Mouse (Mus musculus): ENCODE measurements around the gene Mrgpra6. TPM values are rescaled to one million over a fixed set of nuclear protein-coding genes. Genes with fewer than 3 reads are reported as not detected.

The Mrgpra6 gene
- polyA plus RNA-seq, 1 experiment from 2014 or later, result not detected

- Histone ChIP-seq H3K9ac (no peak overlapping the region), H3K27me3 (no peaks in the 10 kb centered on the region), H3K4me1 (no peaks in the 10 kb centered on the region), H3K4me3 (no peak overlapping the region), H3K27ac (no peak overlapping the region), H3K4me2 (replicated peaks) (no peak overlapping the region), H3K36me3 (no peaks in the 10 kb centered on the region), H3K9me3 (replicated peaks) (no peaks in the 10 kb centered on the region)
- ATAC-seq (ENCODE audit: low FRiP score), result no peak
- 70% methylated on average over 12 of the region's 12 CpGs for WGBS
Measured at GRCm38 (mm10) chr7:47146034-47146812, 58.5 kb downstream of the Mrgpra6 start.

- no peak overlapping the region for H3K4me2 ChIP-seq (replicated peaks)
- 25% methylated on average over 6 of the region's 6 CpGs for WGBS
- no peak overlapping the region for H3K4me3 ChIP-seq
- no peak overlapping the region for H3K9ac ChIP-seq
- H3K4me1 ChIP-seq, result no peaks in the 10 kb centered on the region
- no peaks in the 10 kb centered on the region for H3K36me3 ChIP-seq
- H3K27ac ChIP-seq, result no peak overlapping the region
- ATAC-seq (ENCODE audit: low FRiP score), result no peak
- H3K27me3 ChIP-seq, result no peaks in the 10 kb centered on the region
- no peaks in the 10 kb centered on the region for H3K9me3 ChIP-seq (replicated peaks)
Measured at GRCm38 (mm10) chr7:47144299-47144698, 60.4 kb downstream of the Mrgpra6 start.

GRCm38 (mm10) chr7:47139823-47140325, 64.8 kb downstream of the Mrgpra6 start:
- Histone ChIP-seq H3K9ac (no peak overlapping the region), H3K36me3 (no peaks in the 10 kb centered on the region), H3K4me3 (no peak overlapping the region), H3K27ac (no peak overlapping the region), H3K4me2 (replicated peaks) (no peak overlapping the region), H3K27me3 (peaks cover 11% of the 10 kb centered on the region), H3K4me1 (no peaks in the 10 kb centered on the region), H3K9me3 (replicated peaks) (no peaks in the 10 kb centered on the region)
- 78% methylated on average over 8 of the region's 8 CpGs for WGBS
- no peak for ATAC-seq (ENCODE audit: low FRiP score)

Other genes starting within 250 kb of the Mrgpra6 start
- 8.9 and 9.5 TPM in 2 replicates for gene Uevld, start 246.4 kb downstream of the Mrgpra6 start, polyA plus RNA-seq (2016; fragmentation: Nextera tagmentation; extraction: Ambion mirVana)
- not detected in 2 replicates for gene Gm9999, start 221.3 kb downstream of the Mrgpra6 start, polyA plus RNA-seq (2016; fragmentation: Nextera tagmentation; extraction: Ambion mirVana)
- gene Spty2d1, start 196.5 kb downstream of the Mrgpra6 start, polyA plus RNA-seq (2016; fragmentation: Nextera tagmentation; extraction: Ambion mirVana), result 14.7 and 16.1 TPM in 2 replicates
- gene Tmem86a, start 154.3 kb downstream of the Mrgpra6 start, polyA plus RNA-seq (2016; fragmentation: Nextera tagmentation; extraction: Ambion mirVana), result 19.2 and 20.2 TPM in 2 replicates
- 63.1 and 68.9 TPM in 2 replicates for gene Ptpn5, start 71.2 kb downstream of the Mrgpra6 start, polyA plus RNA-seq (2016; fragmentation: Nextera tagmentation; extraction: Ambion mirVana)
- not detected in 2 replicates for gene Mrgpra9, start 47.9 kb upstream of the Mrgpra6 start, polyA plus RNA-seq (2016; fragmentation: Nextera tagmentation; extraction: Ambion mirVana)
- not detected in 2 replicates for gene Mrgpra1, start 149.3 kb upstream of the Mrgpra6 start, polyA plus RNA-seq (2016; fragmentation: Nextera tagmentation; extraction: Ambion mirVana)
- not detected in 2 replicates for gene Mrgpra2a, start 247.2 kb upstream of the Mrgpra6 start, polyA plus RNA-seq (2016; fragmentation: Nextera tagmentation; extraction: Ambion mirVana)

Measured in hindbrain, embryonic 12.5 days (tissue).